Mouse (Mus musculus) G1E (cell line): ENCODE results near the gene Hipk2. TPM values are rescaled to one million over a fixed set of nuclear protein-coding genes. Genes with fewer than 3 reads are reported as not detected.

ENCODE experiments used
- ATAC-seq: 2 replicates; pipeline ENCODE4 v1.8.0; 2016; ENCODE audit warnings: mild to moderate bottlenecking; ENCODE audit not compliant: insufficient number of reproducible peaks, poor library complexity, low FRiP score, severe bottlenecking; ENCODE audit errors: extremely low read depth
- DNase-seq: peaks from one replicate; pipeline ENCODE4 v3.0.0; 2012; ENCODE audit warnings: low spot score
- H3K27me3 ChIP-seq: 2 replicates; pipeline ENCODE4 v1.6.1; 2012; ENCODE audit warnings: mild to moderate bottlenecking, low read length, inconsistent platforms; ENCODE audit not compliant: insufficient read depth
- H3K36me3 ChIP-seq: replicated peaks from 2 replicates; pipeline ENCODE3; 2012; ENCODE audit warnings: mild to moderate bottlenecking, inconsistent platforms
- H3K4me1 ChIP-seq: 2 replicates; pipeline ENCODE4 v1.6.1; 2012; ENCODE audit warnings: low read depth, low read length, inconsistent platforms, mixed read lengths; ENCODE audit not compliant: insufficient read depth
- H3K4me3 ChIP-seq: 2 replicates; pipeline ENCODE4 v1.5.1; 2012; ENCODE audit warnings: low read depth, mild to moderate bottlenecking, inconsistent platforms, low read length, moderate library complexity, mixed read lengths
- H3K9me3 ChIP-seq: replicated peaks from 2 replicates; pipeline ENCODE4 v1.6.1; 2012; ENCODE audit warnings: inconsistent platforms
- CTCF ChIP-seq: IDR thresholded peaks from 2 replicates; pipeline ENCODE4 v1.5.1; 2012; ENCODE audit warnings: low read depth, low read length, inconsistent platforms, mixed read lengths
- GATA1 ChIP-seq: IDR thresholded peaks from 2 replicates; pipeline ENCODE4 v1.6.1; 2012; ENCODE audit warnings: borderline replicate concordance, low read length, inconsistent platforms, mixed read lengths
- GATA2 ChIP-seq: IDR thresholded peaks from 2 replicates; pipeline ENCODE4 v1.6.1; 2012; ENCODE audit warnings: low read depth, low read length, inconsistent platforms, borderline replicate concordance
- POLR2AphosphoS5 ChIP-seq: IDR thresholded peaks from 2 replicates; pipeline ENCODE4 v1.6.1; 2012; ENCODE audit warnings: low read depth, low read length, inconsistent platforms; ENCODE audit not compliant: insufficient replicate concordance
- TAL1 ChIP-seq: conservative IDR thresholded peaks from 2 replicates; pipeline ENCODE4 v1.6.1; 2012; ENCODE audit warnings: low read depth, low read length, inconsistent platforms, mixed read lengths
- polyA plus RNA-seq: library from polyadenylated mRNA; stranded (reverse); fragments of >175 nt; gene quantifications from 2 replicates; pipeline ENCODE4 v1.2.3, GENCODE M21; 2012
- total RNA-seq, 2 experiments: library from RNA; stranded (forward) in 1 of 2; stranded (reverse) in 1 of 2; fragments of 200-1000 nt in 1 of 2; fragments of >200 nt in 1 of 2; fragmentation: Nextera tagmentation in 1 of 2; gene quantifications; 2 replicates each; pipeline ENCODE4 v1.2.3; 2014 to 2017

The Hipk2 gene
- total and polyA plus RNA-seq, 3 experiments: 4.6 to 97.9 (median 39.6) TPM

DNA sequence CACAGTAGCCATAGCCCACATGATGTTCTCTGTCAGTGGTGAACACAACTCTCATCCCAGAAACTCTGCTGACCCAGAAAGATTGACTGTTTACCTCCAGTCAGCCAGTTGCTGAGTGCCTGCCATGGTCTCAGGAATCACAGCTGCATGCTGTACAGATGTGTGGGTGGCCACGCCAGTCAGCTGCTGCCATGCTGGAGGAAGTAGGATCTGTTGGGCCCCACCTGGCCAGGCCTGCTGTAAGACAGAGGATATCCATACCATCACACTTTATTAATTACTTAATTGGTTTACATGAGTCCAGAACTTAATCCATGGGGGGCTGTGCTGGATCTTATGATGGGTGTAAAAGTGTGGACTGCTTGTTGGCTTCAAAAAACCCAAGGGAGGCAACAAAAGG, 154.6 kb downstream of the Hipk2 start:
- Histone ChIP-seq H3K27me3 (no peaks in the 10 kb centered on the region), H3K4me1 (no peaks in the 10 kb centered on the region), H3K4me3 (no peak overlapping the region), H3K36me3 (peaks cover 52% of the 10 kb centered on the region), H3K9me3 (no peaks in the 10 kb centered on the region)
- DNase-seq (no peak), ATAC-seq (no peak)
- TF ChIP-seq GATA2 (no peak), GATA1 (no peak), CTCF (no peak), TAL1 (no peak), POLR2AphosphoS5 (no peak)

GRCm38 (mm10) chr6:38719229-38719628, 156.7 kb downstream of the Hipk2 start:
- ATAC-seq: no peak
- no peaks in the 10 kb centered on the region for H3K27me3 ChIP-seq
- TF ChIP-seq POLR2AphosphoS5 (no peak), GATA2 (no peak), GATA1 (no peak), TAL1 (no peak), CTCF (no peak)
- no peaks in the 10 kb centered on the region for H3K4me1 ChIP-seq
- H3K4me3 ChIP-seq: no peak overlapping the region
- no peaks in the 10 kb centered on the region for H3K9me3 ChIP-seq
- DNase-seq: no peak
- H3K36me3 ChIP-seq: peaks cover 65% of the 10 kb centered on the region

DNA sequence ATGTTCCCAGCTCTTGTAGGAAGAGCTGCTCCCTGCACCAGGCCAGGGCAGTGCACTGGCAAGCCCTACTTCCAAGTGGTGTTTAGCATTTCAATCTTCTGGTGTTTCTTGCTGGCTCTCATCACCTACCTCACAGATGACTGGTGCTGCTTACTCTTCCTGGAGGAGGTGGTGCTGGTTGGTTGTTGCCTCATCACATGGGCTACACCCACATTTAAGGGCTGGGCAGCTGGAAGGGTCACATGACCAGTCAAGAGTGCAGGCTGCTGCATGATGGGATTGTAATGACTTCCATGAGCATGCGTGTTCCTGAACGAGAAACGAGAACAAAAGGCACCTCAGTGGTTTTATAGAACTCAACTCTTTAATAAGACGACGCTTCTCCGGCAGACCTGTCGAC, 157.3 kb downstream of the Hipk2 start:
- no peaks in the 10 kb centered on the region for H3K4me1 ChIP-seq

GRCm38 (mm10) chr6:38715881-38716280, 160.1 kb downstream of the Hipk2 start:
- ATAC-seq (no peak), DNase-seq (no peak)
- no peaks in the 10 kb centered on the region for H3K27me3 ChIP-seq
- H3K9me3 ChIP-seq: no peaks in the 10 kb centered on the region
- peaks cover 82% of the 10 kb centered on the region for H3K36me3 ChIP-seq
- H3K4me1 ChIP-seq: no peaks in the 10 kb centered on the region; the same call in 1 of the 2 replicates
- H3K4me3 ChIP-seq: no peak overlapping the region
- TF ChIP-seq CTCF (no peak), TAL1 (no peak), GATA2 (no peak), POLR2AphosphoS5 (no peak), GATA1 (no peak)

More for the DNA sequence above, 157.3 kb downstream of the Hipk2 start:
- H3K4me3 ChIP-seq: no peak overlapping the region
- H3K36me3 ChIP-seq: peaks cover 67% of the 10 kb centered on the region
- H3K27me3 ChIP-seq: no peaks in the 10 kb centered on the region
- no peak for ATAC-seq
- TF ChIP-seq GATA2: no peak
- TF ChIP-seq CTCF: no peak
- no peak for TF ChIP-seq GATA1
- TF ChIP-seq TAL1: no peak
- no peak for TF ChIP-seq POLR2AphosphoS5
- no peak for DNase-seq
- H3K9me3 ChIP-seq: no peaks in the 10 kb centered on the region

DNA sequence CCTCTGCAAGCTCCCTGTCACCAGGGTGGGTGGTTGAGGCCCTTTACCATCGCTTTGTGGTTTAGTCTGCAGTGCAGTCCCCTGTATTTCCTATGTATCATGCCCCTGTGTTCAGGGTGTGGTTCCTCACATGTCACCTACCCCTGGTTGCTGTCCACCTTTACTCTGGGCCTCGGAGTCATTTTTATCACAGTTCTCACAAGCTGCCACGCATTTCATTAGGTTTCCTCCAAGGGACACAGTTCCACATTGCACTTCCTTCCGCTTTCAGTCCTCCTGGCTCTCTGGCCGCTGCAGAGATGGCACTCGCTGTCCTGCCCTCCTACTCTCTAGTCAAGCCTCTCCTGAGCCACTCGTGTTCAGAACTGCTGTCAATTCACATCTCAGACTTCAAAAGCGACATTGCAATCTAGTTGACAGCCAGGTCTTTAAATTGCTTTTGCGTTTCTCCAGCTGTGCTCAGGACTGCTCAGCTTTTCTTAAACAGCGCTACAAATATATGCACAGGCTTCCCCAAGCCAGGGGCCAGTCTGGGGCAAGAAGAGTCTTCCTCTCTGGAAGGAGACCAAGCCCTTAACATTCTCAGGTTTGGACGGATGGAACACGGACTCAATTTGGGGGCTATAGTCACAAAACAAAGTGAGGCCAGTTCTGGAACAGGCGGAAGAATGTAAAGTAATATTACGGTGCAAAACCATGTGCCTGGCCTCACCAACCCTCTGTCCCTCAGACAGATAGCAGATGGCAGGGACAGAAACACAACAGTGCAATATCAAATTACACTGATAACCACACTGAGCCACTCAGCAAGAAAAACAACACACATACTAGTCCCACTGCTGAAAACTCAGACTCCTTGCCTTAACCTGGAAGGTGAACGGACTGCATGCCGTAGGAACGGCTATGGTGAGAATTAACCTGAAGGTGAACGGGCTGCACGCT, 161.7 kb downstream of the Hipk2 start:
- no peak overlapping the region for H3K4me3 ChIP-seq
- no peaks in the 10 kb centered on the region for H3K9me3 ChIP-seq
- DNase-seq (no peak), ATAC-seq (no peak)
- TF ChIP-seq GATA2 (no peak), TAL1 (no peak), POLR2AphosphoS5 (no peak), CTCF (no peak), GATA1 (no peak)
- H3K36me3 ChIP-seq: peaks cover 85% of the 10 kb centered on the region
- no peaks in the 10 kb centered on the region for H3K27me3 ChIP-seq
- H3K4me1 ChIP-seq: no peaks in the 10 kb centered on the region; the same call in 1 of the 2 replicates

DNA sequence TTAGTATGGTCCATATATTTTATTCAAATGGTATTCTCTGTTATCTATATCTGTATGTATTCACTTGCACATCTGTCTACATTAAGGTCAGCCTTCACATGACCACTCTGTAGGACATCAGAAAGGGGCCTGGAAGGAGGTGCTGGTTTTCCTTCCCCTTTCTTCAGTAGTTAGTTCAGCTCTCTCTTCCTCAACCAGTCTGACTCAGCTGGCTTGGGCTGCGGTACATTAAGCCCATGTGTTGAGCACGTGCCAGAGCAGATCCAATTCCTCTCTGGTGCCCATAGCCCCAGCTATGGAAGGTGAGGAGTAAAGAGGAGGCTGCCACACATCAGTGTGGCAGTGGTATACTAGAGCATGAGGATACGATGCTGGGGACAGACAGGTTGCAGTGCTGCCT, 165.5 kb downstream of the Hipk2 start:
- ATAC-seq (no peak), DNase-seq (no peak)
- Histone ChIP-seq H3K4me1 (no peaks in the 10 kb centered on the region; the same call in 1 of the 2 replicates), H3K27me3 (no peaks in the 10 kb centered on the region), H3K4me3 (no peak overlapping the region), H3K9me3 (no peaks in the 10 kb centered on the region), H3K36me3 (peaks cover 72% of the 10 kb centered on the region)
- TF ChIP-seq TAL1 (no peak), GATA1 (no peak), CTCF (no peak), GATA2 (no peak), POLR2AphosphoS5 (no peak)
